Mouse (Mus musculus) lung, postnatal 14 days (tissue): ENCODE data around the gene Mapk14.
A peak's percentile ranks its signal among the peaks of the same experiment; 100 is the strongest.

Experiments
- DNase-seq: peaks from one replicate; pipeline ENCODE4 v3.0.0; 2021

Mapk14 gene

GRCm38 (mm10) chr17:28690776-28691686 is at the start of gene Mapk14:
Mapk14 (plus strand) TSS chr17:28691329.
- peak; percentile 100 for DNase-seq

- DNase-seq, result no peak
Observed at GRCm38 (mm10) chr17:28643697-28644096, 47.4 kb upstream of the Mapk14 start.

GRCm38 (mm10) chr17:28644112-28644511 is 47.0 kb upstream of the Mapk14 start:
- no peak for DNase-seq

GRCm38 (mm10) chr17:28646221-28646620 is 44.9 kb upstream of the Mapk14 start:
- DNase-seq, result no peak

- peak; percentile 48 for DNase-seq
Observed at GRCm38 (mm10) chr17:28648607-28649370, 42.3 kb upstream of the Mapk14 start.

GRCm38 (mm10) chr17:28650268-28650667 is 40.9 kb upstream of the Mapk14 start:
- DNase-seq, result no peak

- DNase-seq, result no peak
Observed at GRCm38 (mm10) chr17:28657936-28658335, 33.2 kb upstream of the Mapk14 start.

- no peak for DNase-seq
Observed at GRCm38 (mm10) chr17:28659564-28659963, 31.6 kb upstream of the Mapk14 start.

- no peak for DNase-seq
Observed at GRCm38 (mm10) chr17:28682311-28683084, 8.6 kb upstream of the Mapk14 start.

GRCm38 (mm10) chr17:28683601-28684000 is 7.5 kb upstream of the Mapk14 start:
- no peak for DNase-seq

- DNase-seq, result no peak
Observed at GRCm38 (mm10) chr17:28684631-28685030, 6.5 kb upstream of the Mapk14 start.

GRCm38 (mm10) chr17:28687354-28687753 is 3.8 kb upstream of the Mapk14 start:
- DNase-seq, result no peak

GRCm38 (mm10) chr17:28689586-28690283 is 1.4 kb upstream of the Mapk14 start, which contains the start of gene Slc26a8:
Slc26a8 (minus strand) TSS chr17:28690233.
- DNase-seq, result no peak

GRCm38 (mm10) chr17:28691687-28692340 is 685 bp downstream of the Mapk14 start:
- DNase-seq, result peak; percentile 57

- DNase-seq, result peak; percentile 57
Observed at GRCm38 (mm10) chr17:28692341-28692710, 1.2 kb downstream of the Mapk14 start.

- DNase-seq, result no peak
Observed at GRCm38 (mm10) chr17:28693086-28693485, 2.0 kb downstream of the Mapk14 start.

- DNase-seq, result no peak
Observed at GRCm38 (mm10) chr17:28694078-28694477, 2.9 kb downstream of the Mapk14 start.

GRCm38 (mm10) chr17:28694832-28695231 is 3.7 kb downstream of the Mapk14 start:
- DNase-seq, result no peak

- no peak for DNase-seq
Observed at GRCm38 (mm10) chr17:28696641-28697040, 5.5 kb downstream of the Mapk14 start.

GRCm38 (mm10) chr17:28697290-28698195 is 6.4 kb downstream of the Mapk14 start:
- no peak for DNase-seq

- no peak for DNase-seq
Observed at GRCm38 (mm10) chr17:28698245-28698644, 7.1 kb downstream of the Mapk14 start.
